Mouse (Mus musculus): ENCODE data around the gene Olfr1424.
A peak's percentile ranks its signal among the peaks of the same experiment; 100 is the strongest.
"Not testable (repeated sequence)": the region's sequence is repeated elsewhere in the genome, so short reads cannot be mapped to it uniquely, and the experiment has no call there.

Gene Olfr1424

DNA sequence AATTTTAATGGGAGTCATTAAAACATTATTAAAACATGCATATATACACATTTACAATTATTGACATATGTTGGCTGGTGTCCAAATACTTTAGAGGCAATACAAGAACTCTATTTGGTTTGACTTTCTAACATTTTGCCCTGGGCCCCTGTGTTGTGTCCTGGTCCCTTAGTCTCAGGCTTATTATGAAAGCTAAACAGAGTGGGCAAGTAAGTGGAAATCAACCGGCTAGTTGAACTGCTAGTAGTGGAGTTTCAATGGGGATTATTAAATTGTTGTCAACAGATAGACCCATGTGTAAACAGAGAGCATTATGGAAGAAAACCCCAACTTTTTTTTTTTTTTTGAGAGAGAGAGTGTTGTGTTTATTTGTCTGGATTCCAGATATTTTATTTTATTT, at the start of gene Olfr1424:
Gene Olfr1424 (minus strand): TSS at position 101 of the 400 bp plus-strand sequence.
- DNase-seq = not testable (repeated sequence)

DNA sequence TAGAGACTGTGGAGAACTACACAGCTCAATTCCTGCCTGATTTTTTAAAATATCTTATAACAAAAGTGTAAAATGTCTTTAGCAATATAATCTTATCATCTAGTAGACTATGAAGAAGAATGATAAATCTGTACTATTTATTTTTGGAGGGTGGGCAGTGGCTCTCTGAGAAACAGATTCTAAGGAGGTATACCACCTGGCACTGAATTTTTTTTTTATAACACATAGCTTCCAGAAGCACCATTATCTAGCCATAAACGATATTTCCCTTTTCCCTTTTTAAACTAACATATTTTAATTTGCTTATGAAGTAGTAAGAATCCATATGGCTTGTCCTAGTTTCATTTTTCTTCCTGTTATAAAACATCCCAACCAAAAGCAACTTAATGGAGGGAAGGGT, 42.1 kb upstream of the Olfr1424 start:
- no peak for DNase-seq

GRCm38 (mm10) chr19:12103234-12103633, 40.8 kb upstream of the Olfr1424 start, which contains the start of gene Olfr1427:
TSS of gene Olfr1427 (minus strand) at chr19:12103334.
- no peak for DNase-seq

DNA sequence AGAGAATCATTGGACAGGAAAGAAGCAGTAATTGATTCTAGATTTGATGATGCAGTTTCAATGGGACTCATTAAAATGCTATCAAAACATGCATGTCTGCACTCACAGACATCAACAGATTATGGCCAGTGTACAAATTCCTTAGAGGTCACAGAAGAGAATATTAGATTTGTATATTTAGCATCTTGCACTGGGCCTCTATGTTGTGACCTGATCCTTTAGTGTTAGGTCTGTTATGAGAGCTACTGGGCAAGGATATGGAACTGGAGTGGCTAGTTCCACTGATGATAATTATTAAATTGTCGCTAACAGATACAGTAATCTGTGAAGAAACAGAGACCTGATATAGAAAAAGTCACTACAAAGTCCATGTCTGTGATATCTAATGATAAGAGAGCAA, 29.4 kb upstream of the Olfr1424 start, which contains the start of gene Olfr1426:
Gene Olfr1426 (minus strand): TSS at position 101 of the 400 bp plus-strand sequence.
- DNase-seq = no peak

DNA sequence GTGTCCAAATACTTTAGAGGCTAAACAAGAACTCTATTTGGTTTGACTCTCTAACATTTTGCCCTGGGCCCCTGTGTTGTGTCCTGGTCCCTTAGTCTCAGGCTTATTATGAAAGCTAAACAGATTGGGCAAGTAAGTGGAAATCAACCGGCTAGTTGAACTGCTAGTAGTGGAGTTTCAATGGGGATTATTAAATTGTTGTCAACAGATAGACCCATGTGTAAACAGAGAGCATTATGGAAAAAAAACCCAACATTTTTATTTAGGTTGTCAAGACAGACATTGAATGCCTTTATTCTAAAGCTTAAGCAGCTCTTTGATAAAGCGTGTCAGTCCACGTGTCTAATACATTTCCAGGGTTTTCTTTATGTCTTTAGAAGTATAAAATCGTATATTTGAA, 15.1 kb upstream of the Olfr1424 start, which contains the start of gene Olfr1425:
Gene Olfr1425 (minus strand): TSS at position 101 of the 400 bp plus-strand sequence.
- DNase-seq = not testable (repeated sequence)

DNA sequence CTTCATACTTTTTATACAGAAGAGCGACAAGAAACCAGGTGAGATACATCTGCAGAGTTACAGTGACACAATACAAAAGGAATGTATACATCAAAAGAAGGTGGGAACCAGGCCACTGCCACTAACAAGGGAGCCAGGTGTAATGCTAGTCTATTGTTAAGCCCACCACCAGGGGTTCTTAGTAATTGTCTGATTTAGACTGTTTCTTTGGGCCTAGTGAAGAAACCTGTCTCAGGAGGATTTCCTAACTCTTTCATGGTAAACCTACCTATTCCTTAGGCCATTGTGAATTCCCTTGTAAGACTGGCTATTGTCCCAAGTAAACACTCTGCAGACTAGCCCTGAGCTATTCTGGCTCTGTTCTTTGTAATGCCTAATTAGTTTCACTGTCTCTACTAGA, 7.1 kb upstream of the Olfr1424 start:
- not testable (repeated sequence) for DNase-seq

GRCm38 (mm10) chr19:12067806-12068205, 5.3 kb upstream of the Olfr1424 start:
- DNase-seq = not testable (repeated sequence)

DNA sequence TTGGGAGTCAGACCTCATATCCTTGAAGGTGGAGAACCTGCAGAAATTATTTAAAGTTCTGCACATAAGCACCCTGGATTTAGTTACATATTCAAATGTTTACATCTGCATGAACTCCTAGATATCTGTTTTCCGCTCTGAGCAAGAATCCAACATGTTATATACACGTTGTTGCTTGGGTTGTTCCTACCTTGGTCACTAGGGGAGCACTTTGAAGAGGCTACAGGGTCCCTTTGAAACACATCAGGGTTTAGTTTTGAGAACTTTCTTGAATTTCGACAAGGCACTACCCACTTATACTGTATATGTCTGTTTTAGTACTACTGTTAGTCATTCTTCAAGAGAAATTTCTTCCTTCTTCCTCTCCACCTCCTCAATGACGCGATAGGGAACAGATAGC, 19.3 kb downstream of the Olfr1424 start:
- DNase-seq = no peak

DNA sequence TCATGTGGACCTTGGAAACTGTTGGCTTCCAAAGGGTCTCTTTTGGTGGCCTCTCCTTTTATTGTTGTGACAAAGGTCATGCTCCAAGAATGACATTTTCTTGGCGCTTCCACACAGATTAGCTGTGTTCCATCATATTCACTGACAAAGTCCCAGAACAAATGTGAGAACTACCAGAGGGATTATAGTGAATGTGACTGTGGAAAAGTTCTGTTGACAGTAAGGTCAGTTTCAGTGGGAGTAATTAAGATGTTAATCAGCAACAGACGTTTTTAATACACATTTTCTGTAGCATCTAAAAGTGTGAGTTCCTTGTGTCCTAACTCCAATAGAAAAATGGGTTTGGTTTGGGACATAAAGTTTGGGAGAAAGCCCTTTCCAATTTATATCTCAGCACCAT, 21.3 kb downstream of the Olfr1424 start, which contains the start of gene Olfr1423:
Gene Olfr1423 (minus strand): TSS at position 101 of the 400 bp plus-strand sequence.
- DNase-seq = no peak

GRCm38 (mm10) chr19:12037727-12038126, 24.8 kb downstream of the Olfr1424 start:
- no peak for DNase-seq

- DNase-seq = no peak
Observed at GRCm38 (mm10) chr19:12026606-12027005, 35.9 kb downstream of the Olfr1424 start.

DNA sequence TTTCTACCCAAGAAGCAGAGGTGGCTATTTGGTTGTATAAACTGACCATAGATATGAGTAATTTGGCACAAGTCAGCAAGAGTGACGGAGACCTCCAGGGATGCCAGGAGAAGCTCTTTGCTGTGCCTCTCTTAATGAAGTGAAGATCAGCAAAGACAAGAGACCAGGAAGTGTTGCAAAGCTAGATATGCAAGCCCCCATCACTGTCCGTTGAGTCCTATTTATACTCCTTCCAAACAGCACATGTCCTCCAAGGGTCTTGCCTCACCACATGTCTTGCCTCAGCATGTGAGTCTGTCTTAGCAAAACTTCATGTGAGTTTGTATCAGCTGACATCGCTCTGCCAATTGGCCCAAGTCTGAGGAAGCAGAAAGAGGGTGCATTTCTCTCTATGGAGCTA, 37.1 kb downstream of the Olfr1424 start:
- DNase-seq = no peak

GRCm38 (mm10) chr19:12024149-12024548, 38.3 kb downstream of the Olfr1424 start:
- no peak for DNase-seq

DNA sequence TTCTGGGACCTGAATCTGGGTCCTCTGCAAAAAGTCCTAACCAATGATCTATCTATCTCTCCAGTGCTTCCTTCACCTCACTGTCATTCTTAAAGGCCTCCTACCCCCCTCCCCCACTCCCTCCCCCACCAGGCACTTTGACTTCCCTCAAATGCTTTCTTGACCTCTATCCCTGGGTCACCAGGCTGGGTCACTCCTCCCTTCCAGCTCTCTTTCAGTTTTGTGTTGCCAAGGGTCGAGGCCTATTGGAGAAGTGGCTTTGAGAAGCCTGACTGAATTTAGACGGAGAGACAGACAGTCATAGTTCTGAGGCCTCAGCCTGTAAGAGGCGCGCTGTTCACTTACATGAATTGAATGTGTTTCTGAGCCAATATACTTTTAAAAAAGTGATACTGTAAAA, 46.3 kb downstream of the Olfr1424 start:
- no peak for DNase-seq

GRCm38 (mm10) chr19:12015708-12016107, 46.8 kb downstream of the Olfr1424 start:
- DNase-seq = peak; percentile 38

GRCm38 (mm10) chr19:12013228-12013627, 49.3 kb downstream of the Olfr1424 start:
- peak; percentile 57 for DNase-seq

DNA sequence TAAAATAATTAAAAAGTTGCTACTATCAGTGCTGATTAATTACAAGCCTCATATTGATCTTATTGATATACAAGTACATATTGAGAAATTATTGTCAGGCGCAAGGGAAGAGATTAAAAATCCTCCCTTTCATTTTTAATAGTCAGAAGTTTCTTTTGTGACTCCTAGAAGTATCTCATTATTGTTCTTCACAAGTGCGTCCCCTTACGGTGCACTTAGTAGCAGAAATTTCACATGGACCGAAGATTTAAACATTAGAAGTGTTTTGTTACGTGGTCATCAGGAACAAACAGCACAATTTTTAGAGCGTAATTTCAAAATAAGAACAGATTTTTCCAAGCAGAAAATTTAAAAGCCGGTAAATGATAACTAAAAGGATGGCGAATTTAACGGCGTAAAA, 49.9 kb downstream of the Olfr1424 start:
- no peak for DNase-seq

DNA sequence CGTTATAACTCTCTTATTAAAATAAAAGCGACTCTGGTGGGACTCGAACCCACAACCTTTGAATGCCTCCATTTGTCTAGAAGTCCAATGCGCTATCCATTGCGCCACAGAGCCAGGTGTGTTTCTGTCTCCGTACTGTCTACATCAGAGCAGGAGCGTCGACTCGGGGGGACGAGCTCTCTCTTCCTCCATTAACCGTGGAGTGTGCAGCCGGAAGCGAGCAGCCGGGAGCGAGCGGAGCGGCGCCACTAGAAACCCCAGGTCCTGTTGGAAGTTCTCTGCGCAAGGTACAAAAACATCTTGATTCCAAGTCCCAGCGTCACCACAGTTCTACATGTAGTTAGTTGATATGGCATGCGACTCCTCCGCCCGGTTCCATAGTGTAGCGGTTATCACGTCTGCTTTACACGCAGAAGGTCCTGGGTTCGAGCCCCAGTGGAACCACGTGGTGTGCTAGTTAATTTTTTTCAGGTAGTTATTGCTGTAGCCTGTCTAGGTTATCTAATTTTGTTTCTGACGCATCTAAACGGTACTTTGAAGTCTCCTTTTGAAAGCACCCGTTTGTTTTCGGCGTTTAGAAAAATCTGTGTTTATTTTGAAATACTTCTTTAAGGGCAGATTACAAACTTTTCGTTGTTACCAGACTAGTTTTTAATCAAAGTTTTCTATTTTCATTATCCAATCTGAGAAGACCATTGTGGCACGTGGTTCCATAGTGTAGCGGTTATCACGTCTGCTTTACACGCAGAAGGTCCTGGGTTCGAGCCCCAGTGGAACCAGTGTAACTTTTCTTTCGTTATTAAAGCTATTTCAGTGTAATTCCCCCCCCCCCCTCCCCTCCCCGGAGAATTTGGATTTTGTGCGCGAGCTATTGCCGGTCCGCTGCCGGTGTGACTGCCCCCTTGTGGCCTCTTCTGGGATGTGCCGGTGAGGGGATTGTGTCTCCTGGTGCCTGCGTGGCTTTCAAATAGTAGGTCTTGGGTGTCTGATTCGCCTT, 50.6 kb downstream of the Olfr1424 start:
- peak; percentile 91 for DNase-seq

DNA sequence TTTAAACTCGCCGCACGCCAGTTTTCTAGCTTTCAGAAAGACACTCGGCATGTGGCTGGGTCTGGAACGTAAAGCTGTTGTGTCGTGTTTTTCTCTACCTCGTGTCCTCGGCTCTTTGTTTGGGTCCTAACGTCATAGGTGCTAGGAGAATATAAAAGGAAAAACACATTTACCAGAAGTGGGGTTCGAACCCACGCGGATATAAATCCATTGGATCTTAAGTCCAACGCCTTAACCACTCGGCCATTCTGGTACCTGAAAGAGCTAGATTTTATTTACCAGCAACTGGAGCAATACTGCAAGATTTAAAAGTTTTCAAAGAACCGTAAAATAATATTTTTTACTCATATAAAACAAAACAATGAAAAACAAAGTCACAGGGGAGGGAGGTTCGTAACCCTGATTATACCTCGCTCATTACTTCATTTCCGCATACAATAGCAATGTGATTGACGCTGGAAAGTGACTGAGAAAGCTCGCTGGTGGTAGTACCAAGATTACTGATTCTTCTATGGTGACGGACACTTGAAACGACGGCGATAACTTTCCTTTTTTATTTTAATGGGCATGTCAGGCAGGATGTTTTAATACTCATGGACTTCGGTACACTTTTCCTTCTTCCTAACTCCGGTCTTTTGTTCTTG, 51.4 kb downstream of the Olfr1424 start:
- DNase-seq = peak; percentile 78

GRCm38 (mm10) chr19:12010281-12010771, 52.2 kb downstream of the Olfr1424 start:
- DNase-seq = peak; percentile 66

- peak; percentile 79 for DNase-seq
Observed at GRCm38 (mm10) chr19:12009501-12010280, 52.8 kb downstream of the Olfr1424 start.

Measured in thymus, postnatal 4 days (tissue).